Mouse (Mus musculus) gastrocnemius, adult 2 months (tissue): Measurements from ENCODE around the gene Pif1. TPM values are rescaled to one million over a fixed set of nuclear protein-coding genes. Genes with fewer than 3 reads are reported as not detected.
A peak's percentile ranks its signal among the peaks of the same experiment; 100 is the strongest.

Source experiments
- DNase-seq: peaks from one replicate; pipeline ENCODE4 v3.0.0; 2022
- H3K27ac ChIP-seq: fragments of 200-600 bp; 2 replicates; pipeline ENCODE4 v1.8.1; 2022; ENCODE audit warnings: mild to moderate bottlenecking
- H3K4me3 ChIP-seq: fragments of 200-600 bp; 2 replicates; pipeline ENCODE4 v1.8.1; 2022; ENCODE audit warnings: mild to moderate bottlenecking, moderate library complexity
- CTCF ChIP-seq: fragments of 200-600 bp; IDR thresholded peaks from 2 replicates; pipeline ENCODE4 v1.8.1; 2022; ENCODE audit warnings: antibody characterized with exemption, mild to moderate bottlenecking, moderate library complexity
- intact Hi-C: fragments of 180-260 bp; cut with DNase I; formaldehyde crosslinking; loops from one replicate; pipeline ENCODE4 v1.15.1; 2025
- total RNA-seq, 2 experiments: library from RNA; stranded (reverse); gene quantifications; 2 replicates each; pipeline ENCODE4 v1.2.3; 2021

The Pif1 gene
- total RNA-seq, 2 experiments from 2014 or later: not detected

- Histone ChIP-seq H3K4me3 (no peak overlapping the region), H3K27ac (no peak overlapping the region)
- no peak for TF ChIP-seq CTCF
- DNase-seq: no peak
- intact Hi-C loops: no loop called here
These were observed 25.1 kb downstream of the Pif1 start for GRCm38 (mm10) chr9:65611969-65612486.

GRCm38 (mm10) chr9:65613098-65613497 is 26.1 kb downstream of the Pif1 start:
- no peak for DNase-seq
- TF ChIP-seq CTCF: no peak
- intact Hi-C loops: no loop called here
- no peak overlapping the region for H3K27ac ChIP-seq
- H3K4me3 ChIP-seq: no peak overlapping the region

GRCm38 (mm10) chr9:65619311-65619710 is 32.4 kb downstream of the Pif1 start:
- H3K27ac ChIP-seq: no peak overlapping the region
- no peak for TF ChIP-seq CTCF
- no peak for DNase-seq
- H3K4me3 ChIP-seq: no peak overlapping the region
- intact Hi-C loops: no loop called here

GRCm38 (mm10) chr9:65621196-65621595 is 34.2 kb downstream of the Pif1 start:
- H3K4me3 ChIP-seq: no peak overlapping the region
- no peak for TF ChIP-seq CTCF
- DNase-seq: no peak
- no peak overlapping the region for H3K27ac ChIP-seq
- intact Hi-C loops: no loop called here

- Histone ChIP-seq H3K27ac (no peak overlapping the region), H3K4me3 (no peak overlapping the region)
- DNase-seq: no peak
- TF ChIP-seq CTCF: no peak
- intact Hi-C loops: no loop called here
These were observed 34.7 kb downstream of the Pif1 start for GRCm38 (mm10) chr9:65621666-65622065.

- Histone ChIP-seq H3K27ac (no peak overlapping the region), H3K4me3 (no peak overlapping the region)
- intact Hi-C loops: no loop called here
- no peak for TF ChIP-seq CTCF
- DNase-seq: no peak
These were observed 35.9 kb downstream of the Pif1 start for GRCm38 (mm10) chr9:65622826-65623225.

- H3K27ac ChIP-seq: no peak overlapping the region
- no peak for DNase-seq
- H3K4me3 ChIP-seq: no peak overlapping the region
- no peak for TF ChIP-seq CTCF
- intact Hi-C loops: no loop called here
These were observed 37.3 kb downstream of the Pif1 start for GRCm38 (mm10) chr9:65624266-65624665.

GRCm38 (mm10) chr9:65629025-65629766 is 42.2 kb downstream of the Pif1 start, which contains the start of gene Rbpms2:
Gene Rbpms2, plus strand, starts transcription at chr9:65629648.
- TF ChIP-seq CTCF: no peak
- intact Hi-C loops: no loop called here
- peak; percentile 31 for DNase-seq
- Histone ChIP-seq H3K4me3 (peak within 1 kb of the TSS; percentile 88), H3K27ac (peak within 1 kb of the TSS; percentile 80)

GRCm38 (mm10) chr9:65629767-65630630 is 43.0 kb downstream of the Pif1 start:
- Histone ChIP-seq H3K4me3 (peak overlapping the region; percentile 88), H3K27ac (peak overlapping the region; percentile 80)
- intact Hi-C loops: no loop called here
- TF ChIP-seq CTCF: no peak
- peak; percentile 81 for DNase-seq

GRCm38 (mm10) chr9:65630631-65631353 is 43.8 kb downstream of the Pif1 start:
- intact Hi-C loops: no loop called here

GRCm38 (mm10) chr9:65631354-65632021 is 44.5 kb downstream of the Pif1 start:
- H3K27ac ChIP-seq: peak overlapping the region; percentile 76
- DNase-seq: no peak
- intact Hi-C loops: no loop called here
- peak overlapping the region; percentile 88 for H3K4me3 ChIP-seq
- TF ChIP-seq CTCF: no peak

More at GRCm38 (mm10) chr9:65630631-65631353, 43.8 kb downstream of the Pif1 start:
- TF ChIP-seq CTCF: no peak
- DNase-seq: peak; percentile 54
- Histone ChIP-seq H3K27ac (peak overlapping the region; percentile 76), H3K4me3 (peak overlapping the region; percentile 88)

GRCm38 (mm10) chr9:65635766-65636165 is 48.8 kb downstream of the Pif1 start:
- DNase-seq: no peak
- intact Hi-C loops: no loop called here

More at GRCm38 (mm10) chr9:65635766-65636165, 48.8 kb downstream of the Pif1 start:
- no peak overlapping the region for H3K4me3 ChIP-seq
- no peak overlapping the region for H3K27ac ChIP-seq
- TF ChIP-seq CTCF: no peak
